Mouse (Mus musculus): ENCODE measurements around the gene Nudt5. TPM values are rescaled to one million over a fixed set of nuclear protein-coding genes. Genes with fewer than 3 reads are reported as not detected.

Nudt5 gene
- polyA plus RNA-seq, 1 experiment from 2014 or later: 36.2 TPM

DNA sequence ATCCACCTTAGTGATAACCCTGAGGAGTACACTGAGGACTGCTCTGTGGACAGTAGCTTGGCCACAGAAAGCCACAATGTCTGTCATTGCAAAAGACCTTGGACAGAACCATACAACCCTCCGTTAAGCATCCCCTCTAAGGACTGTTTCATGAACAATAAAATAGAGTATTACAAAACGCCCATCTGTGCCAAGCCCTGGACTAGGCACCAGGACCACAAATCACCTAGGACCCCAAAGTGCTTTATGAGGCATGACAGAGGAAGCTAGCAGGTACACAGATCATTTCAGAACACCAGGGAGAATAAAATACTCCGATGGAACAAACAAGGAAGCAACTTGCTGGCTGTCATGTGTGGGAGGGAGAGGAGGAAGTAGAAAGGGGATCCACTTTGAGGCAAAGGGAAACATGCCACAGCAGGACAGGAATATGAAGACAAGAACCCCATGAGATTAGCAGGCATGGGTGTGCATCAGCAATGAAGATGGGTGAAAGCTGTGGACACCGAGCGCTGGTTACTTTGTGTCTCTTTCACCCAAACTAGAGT, 33.5 kb upstream of the Nudt5 start:
- H3K4me1 ChIP-seq (ENCODE audit: control insufficient read depth, insufficient read depth, low read length): no peaks in the 10 kb centered on the region
- no peak overlapping the region for H3K27ac ChIP-seq (ENCODE audit: low read depth, low read length)
- DNase-seq (ENCODE audit: low spot score) (no peak), ATAC-seq (no peak)
- no peak overlapping the region for H3K9ac ChIP-seq (ENCODE audit: low read length)
- H3K9me3 ChIP-seq (replicated peaks; ENCODE audit: control insufficient read depth, low read length): no peaks in the 10 kb centered on the region
- 95% methylated on average over 5 of the region's 5 CpGs for WGBS
- H3K27me3 ChIP-seq (replicated peaks; ENCODE audit: control insufficient read depth, insufficient read depth, low read length): no peaks in the 10 kb centered on the region
- no peak overlapping the region for H3K4me3 ChIP-seq (ENCODE audit: low read depth, low read length)
- H3K4me2 ChIP-seq (ENCODE audit: low read length): no peak overlapping the region
- H3K36me3 ChIP-seq (ENCODE audit: control insufficient read depth, insufficient read depth, low read length): peaks cover 44% of the 10 kb centered on the region

DNA sequence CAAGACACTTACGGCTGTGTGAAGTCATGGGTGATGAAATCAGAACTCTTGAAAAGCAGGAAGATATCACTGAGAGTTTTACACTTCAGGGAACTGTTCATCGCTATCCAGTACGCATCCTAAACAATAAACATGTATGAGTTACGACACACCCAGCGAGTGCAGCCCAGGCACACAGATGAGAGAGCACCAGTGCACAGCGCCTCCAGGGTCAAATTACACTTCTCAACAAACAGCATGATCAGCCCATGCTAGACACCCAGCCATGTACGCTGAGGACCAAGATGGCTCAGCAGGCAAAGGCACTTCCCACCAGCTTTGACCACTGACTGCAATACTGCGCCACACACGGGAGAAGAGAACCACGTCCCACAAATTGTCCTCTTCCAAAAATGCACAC, 23.6 kb upstream of the Nudt5 start:
- peaks cover 73% of the 10 kb centered on the region for H3K36me3 ChIP-seq (ENCODE audit: control insufficient read depth, insufficient read depth, low read length)
- 92% methylated on average over 10 of the region's 10 CpGs for WGBS
- no peak for DNase-seq (ENCODE audit: low spot score)

DNA sequence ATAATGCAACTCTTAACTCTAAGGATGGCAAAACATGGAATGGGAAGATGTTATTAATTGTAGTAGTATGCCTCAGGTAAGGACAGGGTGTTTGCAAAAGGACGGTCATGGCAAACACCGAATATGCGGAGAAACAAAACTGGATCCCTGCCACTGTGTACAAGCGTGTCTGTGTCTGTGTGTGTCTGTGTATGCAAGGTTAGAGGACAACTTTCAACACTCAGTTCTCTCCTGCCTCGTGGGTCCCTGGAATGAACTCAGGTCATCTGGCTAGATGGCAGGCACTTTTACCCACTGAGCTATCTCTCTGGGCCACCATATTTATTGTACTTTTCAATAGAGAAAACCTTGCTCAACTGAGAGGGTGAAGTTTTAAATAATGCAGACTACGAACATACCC, 22.4 kb upstream of the Nudt5 start:
- no peaks in the 10 kb centered on the region for H3K27me3 ChIP-seq (replicated peaks; ENCODE audit: control insufficient read depth, insufficient read depth, low read length)
- H3K36me3 ChIP-seq (ENCODE audit: control insufficient read depth, insufficient read depth, low read length): peaks cover 74% of the 10 kb centered on the region
- H3K27ac ChIP-seq (ENCODE audit: low read depth, low read length): no peak overlapping the region
- ATAC-seq (no peak), DNase-seq (ENCODE audit: low spot score) (no peak)
- H3K9ac ChIP-seq (ENCODE audit: low read length): no peak overlapping the region
- no peaks in the 10 kb centered on the region for H3K4me1 ChIP-seq (ENCODE audit: control insufficient read depth, insufficient read depth, low read length)
- no peak overlapping the region for H3K4me2 ChIP-seq (ENCODE audit: low read length)
- 95% methylated on average over 6 of the region's 6 CpGs for WGBS
- H3K4me3 ChIP-seq (ENCODE audit: low read depth, low read length): no peak overlapping the region
- H3K9me3 ChIP-seq (replicated peaks; ENCODE audit: control insufficient read depth, low read length): no peaks in the 10 kb centered on the region

More for the DNA sequence above, 23.6 kb upstream of the Nudt5 start:
- Histone ChIP-seq H3K4me1 (ENCODE audit: control insufficient read depth, insufficient read depth, low read length) (no peaks in the 10 kb centered on the region), H3K4me2 (ENCODE audit: low read length) (no peak overlapping the region), H3K27ac (ENCODE audit: low read depth, low read length) (no peak overlapping the region), H3K9ac (ENCODE audit: low read length) (no peak overlapping the region), H3K4me3 (ENCODE audit: low read depth, low read length) (no peak overlapping the region), H3K9me3 (replicated peaks; ENCODE audit: control insufficient read depth, low read length) (no peaks in the 10 kb centered on the region), H3K27me3 (replicated peaks; ENCODE audit: control insufficient read depth, insufficient read depth, low read length) (no peaks in the 10 kb centered on the region)
- ATAC-seq: no peak

GRCm38 (mm10) chr2:5824213-5824612, 20.6 kb upstream of the Nudt5 start:
- Histone ChIP-seq H3K36me3 (ENCODE audit: control insufficient read depth, insufficient read depth, low read length) (peaks cover 64% of the 10 kb centered on the region), H3K27me3 (replicated peaks; ENCODE audit: control insufficient read depth, insufficient read depth, low read length) (no peaks in the 10 kb centered on the region), H3K4me1 (ENCODE audit: control insufficient read depth, insufficient read depth, low read length) (no peaks in the 10 kb centered on the region), H3K4me3 (ENCODE audit: low read depth, low read length) (no peak overlapping the region), H3K9ac (ENCODE audit: low read length) (no peak overlapping the region), H3K27ac (ENCODE audit: low read depth, low read length) (no peak overlapping the region), H3K4me2 (ENCODE audit: low read length) (no peak overlapping the region), H3K9me3 (replicated peaks; ENCODE audit: control insufficient read depth, low read length) (no peaks in the 10 kb centered on the region)
- no peak for ATAC-seq
- 19% methylated on average over 1 of the region's 1 CpGs for WGBS
- DNase-seq (ENCODE audit: low spot score): peak; percentile 47

GRCm38 (mm10) chr2:5824685-5825084, 20.1 kb upstream of the Nudt5 start:
- no peaks in the 10 kb centered on the region for H3K4me1 ChIP-seq (ENCODE audit: control insufficient read depth, insufficient read depth, low read length)
- H3K9me3 ChIP-seq (replicated peaks; ENCODE audit: control insufficient read depth, low read length): no peaks in the 10 kb centered on the region
- no peak for DNase-seq (ENCODE audit: low spot score)
- H3K9ac ChIP-seq (ENCODE audit: low read length): no peak overlapping the region
- no peak for ATAC-seq
- no peak overlapping the region for H3K4me3 ChIP-seq (ENCODE audit: low read depth, low read length)
- no peaks in the 10 kb centered on the region for H3K27me3 ChIP-seq (replicated peaks; ENCODE audit: control insufficient read depth, insufficient read depth, low read length)
- no peak overlapping the region for H3K27ac ChIP-seq (ENCODE audit: low read depth, low read length)
- peaks cover 59% of the 10 kb centered on the region for H3K36me3 ChIP-seq (ENCODE audit: control insufficient read depth, insufficient read depth, low read length)
- WGBS: 92% methylated on average over 5 of the region's 5 CpGs
- no peak overlapping the region for H3K4me2 ChIP-seq (ENCODE audit: low read length)

- Histone ChIP-seq H3K9ac (ENCODE audit: low read length) (no peak overlapping the region), H3K27me3 (replicated peaks; ENCODE audit: control insufficient read depth, insufficient read depth, low read length) (no peaks in the 10 kb centered on the region), H3K4me1 (ENCODE audit: control insufficient read depth, insufficient read depth, low read length) (no peaks in the 10 kb centered on the region), H3K4me2 (ENCODE audit: low read length) (no peak overlapping the region), H3K27ac (ENCODE audit: low read depth, low read length) (no peak overlapping the region), H3K9me3 (replicated peaks; ENCODE audit: control insufficient read depth, low read length) (no peaks in the 10 kb centered on the region), H3K36me3 (ENCODE audit: control insufficient read depth, insufficient read depth, low read length) (peaks cover 57% of the 10 kb centered on the region), H3K4me3 (ENCODE audit: low read depth, low read length) (no peak overlapping the region)
- ATAC-seq (no peak), DNase-seq (ENCODE audit: low spot score) (no peak)
- WGBS: 97% methylated on average over 5 of the region's 5 CpGs
Measured at GRCm38 (mm10) chr2:5825265-5825913, 19.4 kb upstream of the Nudt5 start.

GRCm38 (mm10) chr2:5840815-5841214, 4.0 kb upstream of the Nudt5 start:
- DNase-seq (ENCODE audit: low spot score) (no peak), ATAC-seq (no peak)
- no peak overlapping the region for H3K4me2 ChIP-seq (ENCODE audit: low read length)
- H3K36me3 ChIP-seq (ENCODE audit: control insufficient read depth, insufficient read depth, low read length): peaks cover 52% of the 10 kb centered on the region
- no peak overlapping the region for H3K9ac ChIP-seq (ENCODE audit: low read length)
- no peak overlapping the region for H3K27ac ChIP-seq (ENCODE audit: low read depth, low read length)
- WGBS: 98% methylated on average over 11 of the region's 11 CpGs
- H3K27me3 ChIP-seq (replicated peaks; ENCODE audit: control insufficient read depth, insufficient read depth, low read length): no peaks in the 10 kb centered on the region
- peaks cover 5% of the 10 kb centered on the region for H3K4me1 ChIP-seq (ENCODE audit: control insufficient read depth, insufficient read depth, low read length)
- no peak overlapping the region for H3K4me3 ChIP-seq (ENCODE audit: low read depth, low read length)
- no peaks in the 10 kb centered on the region for H3K9me3 ChIP-seq (replicated peaks; ENCODE audit: control insufficient read depth, low read length)

DNA sequence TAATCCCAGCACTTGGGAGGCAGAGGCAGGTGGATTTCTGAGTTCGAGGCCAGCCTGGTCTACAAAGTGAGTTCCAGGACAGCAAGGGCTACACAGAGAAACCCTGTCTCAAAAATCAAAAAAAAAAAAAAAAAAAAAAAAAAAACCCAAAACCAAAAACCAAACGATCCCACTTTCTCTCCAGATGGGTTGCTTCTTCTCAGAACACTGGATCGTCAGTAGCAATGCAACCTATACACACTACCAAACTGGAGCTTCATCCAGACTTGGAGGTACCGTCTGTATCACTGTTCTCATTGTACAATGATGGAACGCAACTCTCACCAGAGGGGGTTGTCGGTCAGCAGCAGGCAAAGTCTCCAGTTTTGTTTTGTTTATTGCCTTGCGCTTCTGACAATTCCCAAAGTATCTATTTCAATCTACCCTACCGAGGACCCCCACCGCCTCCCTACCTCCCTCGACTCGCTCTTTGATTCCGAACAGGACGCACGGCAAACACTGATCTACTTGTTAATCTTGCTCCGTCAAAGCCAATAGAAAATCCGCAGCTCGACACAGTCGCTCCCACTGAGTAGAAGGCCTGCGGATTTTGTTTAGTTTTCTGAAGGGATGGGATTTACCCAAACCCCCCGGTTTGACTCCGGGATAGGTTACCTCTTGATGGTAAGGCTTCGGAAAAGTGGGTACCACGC, 492 bp upstream of the Nudt5 start:
- no peaks in the 10 kb centered on the region for H3K27me3 ChIP-seq (replicated peaks; ENCODE audit: control insufficient read depth, insufficient read depth, low read length)
- peaks cover 12% of the 10 kb centered on the region for H3K4me1 ChIP-seq (ENCODE audit: control insufficient read depth, insufficient read depth, low read length)
- H3K4me3 ChIP-seq (ENCODE audit: low read depth, low read length): peak overlapping the region; percentile 67
- peak overlapping the region; percentile 89 for H3K27ac ChIP-seq (ENCODE audit: low read depth, low read length)
- ATAC-seq (peak; percentile 38), DNase-seq (ENCODE audit: low spot score) (peak; percentile 7)
- H3K4me2 ChIP-seq (ENCODE audit: low read length): peak overlapping the region; percentile 67
- peak overlapping the region; percentile 87 for H3K9ac ChIP-seq (ENCODE audit: low read length)
- WGBS: 4% methylated on average over 23 of the region's 23 CpGs
- peaks cover 26% of the 10 kb centered on the region for H3K36me3 ChIP-seq (ENCODE audit: control insufficient read depth, insufficient read depth, low read length)
- H3K9me3 ChIP-seq (replicated peaks; ENCODE audit: control insufficient read depth, low read length): no peaks in the 10 kb centered on the region

DNA sequence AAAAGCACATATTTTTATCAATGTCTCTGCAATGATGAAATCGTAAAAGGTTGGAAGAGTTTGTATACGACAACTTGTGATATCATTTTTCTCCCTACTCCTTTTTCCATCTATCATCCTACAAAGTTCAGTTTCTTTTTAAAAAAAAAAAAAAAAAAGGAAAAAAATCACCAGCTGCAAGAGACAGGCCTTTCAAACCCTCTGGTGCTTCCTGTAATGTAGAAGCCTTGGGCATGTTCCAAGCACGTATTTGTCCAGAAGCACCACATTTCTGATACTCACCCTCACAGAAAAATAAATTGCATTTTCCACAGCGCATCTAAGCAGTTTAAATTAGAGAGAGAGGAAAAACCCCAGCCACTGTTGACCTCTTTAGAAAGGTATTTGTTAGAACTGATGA, 1.0 kb downstream of the Nudt5 start:
- Histone ChIP-seq H3K4me1 (ENCODE audit: control insufficient read depth, insufficient read depth, low read length) (peaks cover 12% of the 10 kb centered on the region), H3K27me3 (replicated peaks; ENCODE audit: control insufficient read depth, insufficient read depth, low read length) (no peaks in the 10 kb centered on the region), H3K4me2 (ENCODE audit: low read length) (peak overlapping the region; percentile 61), H3K9ac (ENCODE audit: low read length) (peak overlapping the region; percentile 87), H3K9me3 (replicated peaks; ENCODE audit: control insufficient read depth, low read length) (no peaks in the 10 kb centered on the region), H3K36me3 (ENCODE audit: control insufficient read depth, insufficient read depth, low read length) (peaks cover 14% of the 10 kb centered on the region), H3K4me3 (ENCODE audit: low read depth, low read length) (peak overlapping the region; percentile 67), H3K27ac (ENCODE audit: low read depth, low read length) (no peak overlapping the region)
- ATAC-seq (no peak), DNase-seq (ENCODE audit: low spot score) (peak; percentile 7)
- WGBS: 37% methylated on average over 4 of the region's 4 CpGs
